ENCODE assay signal across 8 mouse cellular contexts in the genomic region with DNA sequence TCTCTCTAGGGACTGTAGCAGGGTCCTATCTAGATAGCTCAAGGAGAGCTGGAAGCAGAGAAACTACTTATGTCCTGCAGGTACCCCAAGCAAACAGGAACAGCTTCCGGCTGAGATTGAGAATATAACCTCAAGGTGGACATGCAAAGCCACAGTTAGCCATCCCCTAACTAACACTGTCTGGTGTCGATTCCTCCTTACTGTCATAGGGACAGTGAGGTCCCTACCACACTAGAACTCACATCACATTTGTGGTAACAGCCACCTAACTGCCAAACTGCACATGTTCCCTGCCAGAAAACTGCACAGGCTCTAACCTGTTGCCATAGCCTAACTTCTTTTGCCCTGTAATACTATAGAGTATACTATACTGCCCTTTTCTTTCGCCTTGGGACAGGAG. TPM values are rescaled to one million over a fixed set of nuclear protein-coding genes. Genes with fewer than 3 reads are reported as not detected.
DNase-seq lines count a peak whose midpoint lies in the region; ATAC-seq lines count a peak whose summit lies in the region.

No protein-coding gene starts in this region.

- peak overlapping the region; percentile 96 for H3K27ac ChIP-seq in heart, embryonic 15.5 days
- H3K27ac ChIP-seq in embryonic facial prominence, embryonic 11.5 days (replicated peaks; ENCODE audit: low read depth, low read length) = no peak overlapping the region
- 0 out of 2 replicates have a peak overlapping the region, but pooled peaks have one; percentile 95 for H3K27ac ChIP-seq in hindbrain, embryonic 15.5 days (replicated peaks)
- H3K27ac ChIP-seq in midbrain, embryonic 15.5 days = no peak overlapping the region

- intact Hi-C loops in heart, postnatal 14 days (cut with DNase I) = no loop called here

- H3K4me3 ChIP-seq in heart, embryonic 15.5 days = peak overlapping the region; percentile 96
- H3K4me3 ChIP-seq in embryonic facial prominence, embryonic 11.5 days (ENCODE audit: low read depth, low read length) = peak overlapping the region; percentile 99
- peak overlapping the region; percentile 91 for H3K4me3 ChIP-seq in hindbrain, embryonic 15.5 days
- H3K4me3 ChIP-seq in midbrain, embryonic 15.5 days = peak overlapping the region; percentile 89

- H3K4me1 ChIP-seq in heart, embryonic 15.5 days (replicated peaks) = peaks cover 39% of the 10 kb centered on the region
- peaks cover 12% of the 10 kb centered on the region for H3K4me1 ChIP-seq in embryonic facial prominence, embryonic 11.5 days (ENCODE audit: control insufficient read depth, insufficient read depth, low read length)
- H3K4me1 ChIP-seq in hindbrain, embryonic 15.5 days (replicated peaks) = peaks cover 40% of the 10 kb centered on the region
- peaks cover 37% of the 10 kb centered on the region for H3K4me1 ChIP-seq in midbrain, embryonic 15.5 days

- no peaks in the 10 kb centered on the region for H3K9me3 ChIP-seq in heart, embryonic 15.5 days (replicated peaks)
- no peaks in the 10 kb centered on the region for H3K9me3 ChIP-seq in embryonic facial prominence, embryonic 11.5 days (replicated peaks; ENCODE audit: control insufficient read depth, low read length)
- H3K9me3 ChIP-seq in hindbrain, embryonic 15.5 days = no peaks in the 10 kb centered on the region
- H3K9me3 ChIP-seq in midbrain, embryonic 15.5 days = no peaks in the 10 kb centered on the region

- ATAC-seq in heart, embryonic 15.5 days (replicated peaks; ENCODE audit: insufficient number of reproducible peaks, insufficient read depth, low FRiP score, low read depth) = no peak
- ATAC-seq in embryonic facial prominence, embryonic 11.5 days (replicated peaks; ENCODE audit: insufficient number of reproducible peaks, low FRiP score, low TSS enrichment, low read depth) = no peak
- ATAC-seq in hindbrain, embryonic 15.5 days (ENCODE audit: low FRiP score, low read depth) = no peak
- ATAC-seq in midbrain, embryonic 15.5 days (replicated peaks) = no peak

- no peak for DNase-seq in heart, postnatal 14 days
- DNase-seq in embryonic facial prominence, embryonic 11.5 days (ENCODE audit: low spot score) = no peak
- no peak for DNase-seq in spleen, postnatal 4 days (ENCODE audit: low spot score in 2 of 2)
- DNase-seq in B cell, adult 2 months = no peak
- no peak for DNase-seq in natural killer cell, adult 2 months (ENCODE audit: low spot score in 2 of 2)

- H3K4me2 ChIP-seq in heart, embryonic 15.5 days = peak overlapping the region; percentile 74
- peak overlapping the region; percentile 87 for H3K4me2 ChIP-seq in embryonic facial prominence, embryonic 11.5 days (ENCODE audit: low read depth, low read length)
- H3K4me2 ChIP-seq in hindbrain, embryonic 15.5 days = peak overlapping the region; percentile 84
- H3K4me2 ChIP-seq in midbrain, embryonic 15.5 days = peak overlapping the region; percentile 92

- peak overlapping the region; percentile 100 for H3K9ac ChIP-seq in heart, embryonic 15.5 days
- peak overlapping the region; percentile 97 for H3K9ac ChIP-seq in embryonic facial prominence, embryonic 11.5 days (replicated peaks; ENCODE audit: low read length)
- peak overlapping the region; percentile 96 for H3K9ac ChIP-seq in hindbrain, embryonic 15.5 days
- peak overlapping the region; percentile 91 for H3K9ac ChIP-seq in midbrain, embryonic 15.5 days

- H3K27me3 ChIP-seq in heart, embryonic 15.5 days = no peaks in the 10 kb centered on the region
- no peaks in the 10 kb centered on the region for H3K27me3 ChIP-seq in embryonic facial prominence, embryonic 11.5 days (ENCODE audit: control insufficient read depth, insufficient read depth, low read length)
- H3K27me3 ChIP-seq in hindbrain, embryonic 15.5 days = no peaks in the 10 kb centered on the region
- H3K27me3 ChIP-seq in midbrain, embryonic 15.5 days (replicated peaks) = no peaks in the 10 kb centered on the region

- peaks cover 35% of the 10 kb centered on the region for H3K36me3 ChIP-seq in heart, embryonic 15.5 days
- peaks cover 7% of the 10 kb centered on the region for H3K36me3 ChIP-seq in embryonic facial prominence, embryonic 11.5 days (replicated peaks; ENCODE audit: control insufficient read depth, insufficient read depth, low read depth, low read length)
- H3K36me3 ChIP-seq in hindbrain, embryonic 15.5 days = peaks cover 30% of the 10 kb centered on the region
- peaks cover 24% of the 10 kb centered on the region for H3K36me3 ChIP-seq in midbrain, embryonic 15.5 days (replicated peaks)

- WGBS in heart, embryonic 15.5 days = 40% methylated on average over 3 of the region's 3 CpGs
- 72% methylated on average over 3 of the region's 3 CpGs for WGBS in embryonic facial prominence, embryonic 11.5 days
- WGBS in hindbrain, embryonic 15.5 days = 82% methylated on average over 3 of the region's 3 CpGs
- 79% methylated on average over 3 of the region's 3 CpGs for WGBS in midbrain, embryonic 15.5 days

RNA-seq across cellular contexts. Expression of gene Srf, which starts 2.0 kb away (rescaled TPM):
- polyA plus RNA-seq in heart, embryonic 15.5 days (2015; fragmentation: Nextera tagmentation; extraction: Ambion mirVana) = 8.7 and 14.6 TPM in 2 replicates
- 100 to 1,000 TPM in 1 of 2 experiments, 10 to 100 TPM in 1; 93.0 to 109 TPM for total RNA-seq in heart, postnatal 14 days (2021)
- polyA plus RNA-seq in embryonic facial prominence, embryonic 11.5 days (2014; fragmentation: Nextera tagmentation; extraction: Ambion mirVana) = 6.4 and 11.1 TPM in 2 replicates
- 2.7 and 4.5 TPM in 2 replicates for polyA plus RNA-seq in hindbrain, embryonic 15.5 days (2015; fragmentation: Nextera tagmentation; extraction: Ambion mirVana)
- polyA plus RNA-seq in midbrain, embryonic 15.5 days (2015; fragmentation: Nextera tagmentation; extraction: Ambion mirVana) = 3.7 and 5.7 TPM in 2 replicates

RNA-seq across cellular contexts. Expression of gene Cul9, which starts 7.7 kb away (rescaled TPM):
- polyA plus RNA-seq in heart, embryonic 15.5 days (2015; fragmentation: Nextera tagmentation; extraction: Ambion mirVana) = 4.6 and 5.5 TPM in 2 replicates
- total RNA-seq in heart, postnatal 14 days (2021) = 10 to 100 TPM; 17.0 to 18.2 TPM
- 3.5 and 3.7 TPM in 2 replicates for polyA plus RNA-seq in embryonic facial prominence, embryonic 11.5 days (2014; fragmentation: Nextera tagmentation; extraction: Ambion mirVana)
- polyA plus RNA-seq in hindbrain, embryonic 15.5 days (2015; fragmentation: Nextera tagmentation; extraction: Ambion mirVana) = 21.0 and 26.5 TPM in 2 replicates
- 25.0 and 26.7 TPM in 2 replicates for polyA plus RNA-seq in midbrain, embryonic 15.5 days (2015; fragmentation: Nextera tagmentation; extraction: Ambion mirVana)

RNA-seq across cellular contexts. Expression of gene Dnph1, which starts 57.4 kb away (rescaled TPM):
- 23.1 and 27.6 TPM in 2 replicates for polyA plus RNA-seq in heart, embryonic 15.5 days (2015; fragmentation: Nextera tagmentation; extraction: Ambion mirVana)
- 1 to 10 TPM; 2.1 to 2.4 TPM for total RNA-seq in heart, postnatal 14 days (2021)
- 65.9 and 74.9 TPM in 2 replicates for polyA plus RNA-seq in embryonic facial prominence, embryonic 11.5 days (2014; fragmentation: Nextera tagmentation; extraction: Ambion mirVana)
- polyA plus RNA-seq in hindbrain, embryonic 15.5 days (2015; fragmentation: Nextera tagmentation; extraction: Ambion mirVana) = 21.8 and 22.4 TPM in 2 replicates
- 14.5 and 17.3 TPM in 2 replicates for polyA plus RNA-seq in midbrain, embryonic 15.5 days (2015; fragmentation: Nextera tagmentation; extraction: Ambion mirVana)

Comparison
In these comparisons a context has a peak if more than half of its experiments do, and no peak if none do; other contexts are left out.
1. H3K27ac ChIP-seq: peak in heart, embryonic 15.5 days (single experiment) and hindbrain, embryonic 15.5 days (single experiment); none in embryonic facial prominence, embryonic 11.5 days (single experiment) and midbrain, embryonic 15.5 days (single experiment).
2. Peak in every context shown above with its lines, with median percentiles within 50 percentile points of each other: H3K4me2 ChIP-seq, H3K4me3 ChIP-seq and H3K9ac ChIP-seq.